Mouse (Mus musculus) cortical plate, adult 2 months (tissue): ENCODE measurements around the gene Cactin.

Experiments
- CTCF ChIP-seq: fragments of 200-500 bp; IDR thresholded peaks from 2 replicates; pipeline ENCODE4 v1.5.1; 2011; ENCODE audit warnings: mild to moderate bottlenecking, control low read depth, low read length; ENCODE audit not compliant: insufficient read depth; ENCODE audit errors: extremely low read depth
- POLR2A ChIP-seq: fragments of 200-500 bp; IDR thresholded peaks from 2 replicates; pipeline ENCODE4 v1.6.1; 2011; ENCODE audit warnings: mild to moderate bottlenecking, low read length, control low read depth; ENCODE audit not compliant: insufficient read depth; ENCODE audit errors: extremely low read depth

DNA sequence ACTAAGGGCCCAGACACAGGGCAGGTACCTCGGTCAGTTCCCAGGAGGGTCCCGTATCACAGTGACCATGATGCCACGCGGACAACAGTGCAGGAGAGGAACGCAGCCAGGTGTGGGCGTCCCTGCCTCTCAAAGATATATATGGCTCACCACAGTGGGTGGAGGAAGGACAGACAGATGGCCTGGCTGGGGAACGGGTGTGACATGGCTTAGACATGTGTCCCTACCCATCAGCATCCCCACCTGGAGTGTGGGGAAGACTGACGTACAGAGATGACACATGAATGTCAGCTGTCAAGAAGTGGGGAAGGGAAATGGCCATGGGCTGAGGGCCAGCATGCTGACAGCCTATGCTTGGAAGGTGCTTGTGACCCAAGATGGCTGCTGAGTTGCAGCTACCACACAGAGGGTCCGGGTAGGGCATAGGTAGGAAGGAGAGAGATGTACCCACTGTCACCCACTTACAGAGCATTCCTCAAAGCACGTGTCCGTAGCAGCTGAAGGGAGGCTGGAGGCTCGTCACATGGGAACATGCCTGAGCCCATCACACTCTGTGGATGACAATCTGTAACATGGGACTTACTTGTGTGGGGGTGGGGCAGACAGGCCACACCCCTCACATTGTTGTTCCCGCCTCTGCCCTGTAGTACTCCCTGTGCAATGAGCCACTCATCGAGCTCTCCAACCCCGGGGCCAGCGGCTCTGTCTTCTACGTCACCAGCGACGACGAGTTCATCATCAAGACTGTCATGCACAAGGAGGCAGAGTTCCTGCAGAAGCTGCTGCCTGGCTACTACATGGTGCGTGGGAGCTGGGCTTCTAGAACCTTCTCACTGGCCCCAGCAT lies 13.8 kb upstream of the Cactin start:
- no peak for TF ChIP-seq CTCF
- no peak for TF ChIP-seq POLR2A
